Mouse (Mus musculus): ENCODE measurements around the gene Olfr1461. TPM values are rescaled to one million over a fixed set of nuclear protein-coding genes. Genes with fewer than 3 reads are reported as not detected.

The Olfr1461 gene
- total RNA-seq (2018; cell fraction: chromatin; rRNA removed), result not detected
- total RNA-seq (2018; cell fraction: cytosol; rRNA removed), result not detected
- not detected for total RNA-seq (2018; cell fraction: nucleus; rRNA removed)
- not detected in 3 replicates for polyA plus RNA-seq (2018)

DNA sequence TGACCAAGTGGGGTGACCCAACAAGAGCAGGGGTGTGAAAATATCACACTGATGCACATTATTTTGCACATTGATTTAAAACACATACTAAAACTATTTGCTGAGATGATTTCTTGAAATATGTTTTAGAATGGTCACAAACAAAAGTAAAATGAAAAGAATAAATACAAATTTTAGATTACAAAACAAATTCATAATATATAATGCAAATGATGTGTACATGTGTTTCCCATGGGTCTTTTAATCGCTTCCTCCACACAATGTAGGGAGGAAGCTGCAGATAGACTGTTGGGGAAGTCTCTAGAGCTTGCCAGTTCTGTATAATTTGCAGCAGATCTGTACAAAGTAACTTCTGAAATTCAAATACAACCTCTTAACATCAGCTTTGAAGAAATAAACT, at the start of gene Olfr1461:
Olfr1461 (plus strand) TSS at position 301 of the 400 bp plus-strand sequence.
- 57% methylated on average over 1 of the region's 1 CpGs for WGBS (ENCODE audit: missing documents)
- Histone ChIP-seq H3K4me3 (ENCODE audit: inconsistent target) (no peak within 1 kb of the TSS), H3K79me2 (ENCODE audit: inconsistent target) (no peaks in the 10 kb centered on the region), H3K36me3 (ENCODE audit: inconsistent target) (no peaks in the 10 kb centered on the region), H3K27ac (no peak within 1 kb of the TSS)

DNA sequence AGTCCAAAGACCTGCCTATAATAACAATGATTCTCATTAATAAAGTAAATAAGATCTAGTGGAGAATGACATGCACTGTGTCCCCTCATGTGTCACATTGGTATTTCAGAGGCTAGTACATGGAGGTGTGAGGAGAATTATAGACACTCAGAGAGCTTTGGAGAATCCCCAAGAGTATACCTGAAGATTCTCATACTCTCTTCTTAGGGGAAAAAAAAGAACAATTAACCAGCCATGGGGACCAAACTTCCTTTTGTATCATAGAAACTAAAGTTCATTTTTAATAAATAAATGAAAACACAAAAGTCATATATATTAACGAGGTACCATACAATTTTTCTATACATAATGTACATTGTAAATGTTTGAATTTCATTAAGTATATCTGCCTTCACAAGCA, 13.4 kb upstream of the Olfr1461 start, which contains the start of gene Olfr1459:
Olfr1459 (minus strand) TSS at position 101 of the 400 bp plus-strand sequence.
- Histone ChIP-seq H3K4me3 (ENCODE audit: inconsistent target) (no peak within 1 kb of the TSS), H3K36me3 (ENCODE audit: inconsistent target) (no peaks in the 10 kb centered on the region), H3K27ac (no peak within 1 kb of the TSS), H3K79me2 (ENCODE audit: inconsistent target) (no peaks in the 10 kb centered on the region)
- WGBS (ENCODE audit: missing documents), result 77% methylated on average over 1 of the region's 1 CpGs

DNA sequence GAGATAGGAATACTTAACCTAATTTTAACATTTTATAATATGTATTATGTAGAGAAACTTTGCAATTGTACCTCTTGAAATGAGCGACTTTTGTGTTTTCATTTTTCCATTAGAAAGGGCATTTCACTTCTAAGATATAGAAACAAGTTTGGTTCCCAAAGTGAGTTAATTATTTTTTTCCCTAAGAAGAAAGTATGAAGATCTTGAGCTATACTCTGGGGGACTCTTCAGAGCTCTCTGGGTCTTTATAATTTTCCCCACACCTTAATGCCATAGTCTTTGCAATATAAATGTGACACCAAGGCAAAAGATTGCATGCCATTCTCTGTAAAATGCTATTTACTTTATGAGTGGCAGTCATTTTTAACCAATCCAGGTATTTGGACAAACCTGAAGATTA, 22.6 kb downstream of the Olfr1461 start, which contains the start of gene Olfr1462:
Olfr1462 (plus strand) TSS at position 301 of the 400 bp plus-strand sequence.
- 89% methylated on average over 1 of the region's 1 CpGs for WGBS (ENCODE audit: missing documents)

More for the DNA sequence above, 22.6 kb downstream of the Olfr1461 start, which contains the start of gene Olfr1462:
- H3K4me3 ChIP-seq (ENCODE audit: inconsistent target), result no peak within 1 kb of the TSS
- no peaks in the 10 kb centered on the region for H3K79me2 ChIP-seq (ENCODE audit: inconsistent target)
- no peaks in the 10 kb centered on the region for H3K36me3 ChIP-seq (ENCODE audit: inconsistent target)
- no peak within 1 kb of the TSS for H3K27ac ChIP-seq

Other genes starting within 250 kb of the Olfr1461 start
- gene Olfr1448, start 238.6 kb upstream of the Olfr1461 start, polyA plus RNA-seq (2018), result not detected in 3 replicates
- not detected in 3 replicates for gene Olfr1449, start 232.2 kb upstream of the Olfr1461 start, polyA plus RNA-seq (2018)
- not detected in 3 replicates for gene Olfr1450, start 212.7 kb upstream of the Olfr1461 start, polyA plus RNA-seq (2018)
- gene Olfr1451, start 168.0 kb upstream of the Olfr1461 start, polyA plus RNA-seq (2018), result not detected in 3 replicates
- gene Olfr1453, start 134.7 kb upstream of the Olfr1461 start, polyA plus RNA-seq (2018), result not detected in 3 replicates
- gene Olfr1454, start 102.4 kb upstream of the Olfr1461 start, polyA plus RNA-seq (2018), result not detected in 3 replicates
- not detected in 3 replicates for gene Olfr1457, start 65.1 kb upstream of the Olfr1461 start, polyA plus RNA-seq (2018)
- gene Olfr1458, start 56.2 kb upstream of the Olfr1461 start, polyA plus RNA-seq (2018), result not detected in 3 replicates
- not detected in 3 replicates for gene Olfr1459, start 13.5 kb upstream of the Olfr1461 start, polyA plus RNA-seq (2018)
- gene Olfr1462, start 22.7 kb downstream of the Olfr1461 start, polyA plus RNA-seq (2018), result not detected in 3 replicates
- gene Olfr1463, start 68.3 kb downstream of the Olfr1461 start, polyA plus RNA-seq (2018), result not detected in 3 replicates
- gene Olfr1465, start 152.5 kb downstream of the Olfr1461 start, polyA plus RNA-seq (2018), result not detected in 3 replicates
- gene Olfr1466, start 175.9 kb downstream of the Olfr1461 start, polyA plus RNA-seq (2018), result not detected in 3 replicates
- not detected in 3 replicates for gene Olfr1467, start 199.2 kb downstream of the Olfr1461 start, polyA plus RNA-seq (2018)
- not detected in 3 replicates for gene Olfr1469, start 244.8 kb downstream of the Olfr1461 start, polyA plus RNA-seq (2018)